Mouse (Mus musculus): ENCODE measurements around the gene Shc2. TPM values are rescaled to one million over a fixed set of nuclear protein-coding genes. Genes with fewer than 3 reads are reported as not detected.

Gene Shc2
- polyA plus RNA-seq, 1 experiment from 2014 or later, result 1.2 TPM

DNA sequence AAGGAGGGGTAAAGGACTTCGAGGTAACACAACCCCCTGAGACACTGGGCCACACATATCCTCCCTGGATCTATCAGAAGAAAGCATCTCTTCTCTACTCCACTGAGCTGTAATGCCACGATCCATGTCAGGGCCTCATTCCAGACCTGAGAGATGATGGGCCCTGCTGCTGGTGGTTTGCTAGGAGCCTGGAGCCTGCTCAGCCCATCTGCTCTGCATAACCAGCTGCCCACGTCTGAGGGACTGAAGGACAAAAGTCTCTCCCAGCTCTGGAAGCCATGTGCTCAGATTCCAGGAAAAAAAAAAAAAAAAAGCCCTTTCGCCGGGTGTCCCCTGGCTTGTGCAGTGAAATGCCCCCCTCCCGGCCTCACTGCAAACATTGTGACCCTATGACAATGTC lies 62.0 kb downstream of the Shc2 start:
- no peak overlapping the region for H3K9ac ChIP-seq
- WGBS (ENCODE audit: insufficient replicate concordance), result 63% methylated on average over 6 of the region's 6 CpGs
- H3K4me3 ChIP-seq, result no peak overlapping the region
- no peaks in the 10 kb centered on the region for H3K9me3 ChIP-seq (replicated peaks)
- H3K4me2 ChIP-seq, result no peak overlapping the region
- H3K4me1 ChIP-seq, result no peaks in the 10 kb centered on the region
- H3K27ac ChIP-seq, result no peak overlapping the region
- no peaks in the 10 kb centered on the region for H3K36me3 ChIP-seq
- ATAC-seq, result no peak
- peaks cover 18% of the 10 kb centered on the region for H3K27me3 ChIP-seq (replicated peaks)

DNA sequence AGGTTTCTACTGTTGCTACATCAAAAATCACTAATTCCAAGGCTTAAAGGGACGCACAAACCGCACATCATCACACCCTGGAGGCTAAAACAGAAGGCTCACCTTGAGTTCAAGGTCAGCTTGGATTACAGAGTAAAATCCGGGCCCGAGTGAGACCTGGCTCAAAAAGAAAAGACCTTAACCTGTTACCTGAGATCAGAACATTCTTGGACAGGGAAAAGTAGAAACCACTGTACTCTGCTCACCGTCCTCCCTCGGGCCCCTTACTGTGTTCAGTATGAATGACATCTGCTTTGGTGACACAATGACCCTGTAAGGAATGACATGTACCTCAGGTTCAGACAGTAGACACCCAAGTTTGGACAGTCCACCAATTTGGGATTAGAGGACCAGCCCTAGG lies 62.9 kb downstream of the Shc2 start:
- no peak for ATAC-seq
- H3K9ac ChIP-seq, result no peak overlapping the region
- peaks cover 16% of the 10 kb centered on the region for H3K27me3 ChIP-seq (replicated peaks)
- H3K9me3 ChIP-seq (replicated peaks), result no peaks in the 10 kb centered on the region
- WGBS (ENCODE audit: insufficient replicate concordance), result 68% methylated on average over 6 of the region's 6 CpGs
- H3K36me3 ChIP-seq, result no peaks in the 10 kb centered on the region
- H3K4me1 ChIP-seq, result no peaks in the 10 kb centered on the region
- no peak overlapping the region for H3K27ac ChIP-seq
- no peak overlapping the region for H3K4me3 ChIP-seq
- no peak overlapping the region for H3K4me2 ChIP-seq

DNA sequence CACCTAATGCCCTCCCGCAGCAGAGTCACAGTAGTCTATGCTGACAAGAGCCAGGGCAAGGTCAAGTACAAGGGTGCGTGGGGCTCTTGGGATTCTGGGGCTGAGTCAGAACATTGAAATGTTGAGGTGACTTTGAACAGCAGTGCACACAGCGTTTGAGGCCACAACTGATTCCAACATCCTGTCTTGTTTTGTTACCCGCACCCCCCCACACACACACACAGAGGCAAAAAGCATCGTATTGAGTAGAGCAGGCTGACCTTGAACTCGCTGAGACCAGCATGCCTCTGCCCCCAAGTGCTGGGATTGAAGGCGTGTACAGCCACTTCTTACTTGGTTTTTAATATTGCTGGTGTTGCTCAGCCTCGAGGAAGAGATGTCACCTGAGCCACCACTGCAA lies 63.4 kb downstream of the Shc2 start:
- Histone ChIP-seq H3K36me3 (no peaks in the 10 kb centered on the region), H3K27me3 (replicated peaks) (peaks cover 11% of the 10 kb centered on the region; the same call in 1 of the 2 replicates), H3K4me2 (no peak overlapping the region), H3K27ac (no peak overlapping the region), H3K4me1 (no peaks in the 10 kb centered on the region), H3K9me3 (replicated peaks) (no peaks in the 10 kb centered on the region), H3K9ac (no peak overlapping the region), H3K4me3 (no peak overlapping the region)
- no peak for ATAC-seq
- whole genome bisulfite sequencing (ENCODE audit: insufficient replicate concordance), result 60% methylated on average over 8 of the region's 8 CpGs

DNA sequence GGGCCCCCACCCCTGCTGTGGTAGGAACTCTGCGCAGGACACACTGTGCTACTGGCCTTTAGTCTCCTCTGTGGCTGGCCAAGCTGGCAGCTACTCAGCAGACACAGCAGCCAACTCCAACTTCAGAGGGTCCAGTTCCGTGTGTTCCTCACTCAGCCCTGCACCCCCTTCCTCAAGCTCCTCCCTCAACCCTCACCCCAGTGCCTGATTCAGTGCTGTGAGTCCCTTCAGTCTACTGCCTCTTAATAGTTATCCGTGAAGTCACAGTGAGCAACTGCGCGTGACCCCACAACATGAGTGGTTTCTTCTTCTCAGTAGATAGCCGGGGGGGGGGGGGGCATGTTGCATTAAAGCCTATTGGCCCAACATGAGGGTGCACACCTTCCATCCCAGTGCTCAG lies 64.1 kb downstream of the Shc2 start:
- 71% methylated on average over 6 of the region's 6 CpGs for WGBS (ENCODE audit: insufficient replicate concordance)
- Histone ChIP-seq H3K27me3 (replicated peaks) (0 out of 2 replicates have a peak, but pooled peaks cover 6% of the 10 kb centered on the region), H3K9me3 (replicated peaks) (no peaks in the 10 kb centered on the region), H3K4me2 (no peak overlapping the region), H3K27ac (no peak overlapping the region), H3K4me3 (no peak overlapping the region), H3K4me1 (no peaks in the 10 kb centered on the region), H3K36me3 (no peaks in the 10 kb centered on the region), H3K9ac (no peak overlapping the region)
- ATAC-seq, result no peak

DNA sequence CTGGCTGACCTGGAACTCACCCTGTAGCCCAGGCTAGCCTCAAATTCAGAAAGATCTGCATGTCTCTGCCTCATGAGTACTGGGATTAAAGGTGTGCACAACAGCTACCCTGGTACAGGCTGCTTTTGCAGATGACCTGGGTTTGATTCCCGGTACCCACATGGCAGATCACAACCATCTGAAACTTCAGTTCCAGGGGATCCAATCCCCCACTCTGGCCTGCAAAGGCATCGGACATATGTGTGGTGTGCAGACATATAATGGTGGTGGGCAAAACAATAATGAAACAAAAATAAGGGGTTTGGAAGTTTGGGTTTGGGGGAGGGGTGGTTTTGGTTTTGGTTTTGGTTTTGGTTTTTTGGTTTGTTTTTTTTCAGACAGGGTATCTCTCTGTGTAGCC lies 66.4 kb downstream of the Shc2 start:
- ATAC-seq, result no peak
- Histone ChIP-seq H3K9me3 (replicated peaks) (no peaks in the 10 kb centered on the region), H3K27me3 (replicated peaks) (no peaks in the 10 kb centered on the region), H3K4me2 (no peak overlapping the region), H3K36me3 (no peaks in the 10 kb centered on the region), H3K4me3 (no peak overlapping the region), H3K27ac (no peak overlapping the region), H3K4me1 (no peaks in the 10 kb centered on the region), H3K9ac (no peak overlapping the region)
- WGBS (ENCODE audit: insufficient replicate concordance), result 70% methylated on average over 2 of the region's 2 CpGs

DNA sequence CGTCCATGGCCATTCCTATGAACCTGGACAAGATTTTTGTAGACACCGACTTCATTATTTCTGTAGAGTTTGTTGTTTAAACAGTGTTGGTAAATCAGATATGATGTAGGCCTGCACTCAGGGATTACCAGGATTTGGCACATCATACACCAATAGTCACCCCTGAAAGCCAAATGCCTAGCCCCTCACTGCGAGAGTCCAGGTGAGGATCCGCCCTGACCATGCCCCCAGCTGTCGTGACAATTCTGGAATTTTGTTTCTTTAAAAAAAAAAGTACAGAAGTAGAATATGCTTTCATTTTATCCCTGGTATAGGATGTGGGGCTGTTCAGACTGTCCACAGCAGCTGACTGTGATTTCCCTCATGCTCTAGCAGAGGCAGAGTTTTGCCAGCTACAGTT lies 67.8 kb downstream of the Shc2 start:
- ATAC-seq, result no peak
- no peaks in the 10 kb centered on the region for H3K36me3 ChIP-seq
- no peaks in the 10 kb centered on the region for H3K4me1 ChIP-seq
- H3K9me3 ChIP-seq (replicated peaks), result no peaks in the 10 kb centered on the region
- H3K4me2 ChIP-seq, result no peak overlapping the region
- H3K27ac ChIP-seq, result no peak overlapping the region
- 68% methylated on average over 5 of the region's 5 CpGs for WGBS (ENCODE audit: insufficient replicate concordance)
- no peak overlapping the region for H3K4me3 ChIP-seq
- no peaks in the 10 kb centered on the region for H3K27me3 ChIP-seq (replicated peaks)
- no peak overlapping the region for H3K9ac ChIP-seq

Other genes starting within 250 kb of the Shc2 start
- gene Vmn2r83, start 169.2 kb downstream of the Shc2 start, polyA plus RNA-seq (2016; fragmentation: Nextera tagmentation; extraction: Ambion mirVana), result not detected in 2 replicates
- 18.0 and 19.9 TPM in 2 replicates for gene Plpp2, start 104.1 kb downstream of the Shc2 start, polyA plus RNA-seq (2016; fragmentation: Nextera tagmentation; extraction: Ambion mirVana)
- gene Mier2, start 82.7 kb downstream of the Shc2 start, polyA plus RNA-seq (2016; fragmentation: Nextera tagmentation; extraction: Ambion mirVana), result 20.1 and 20.5 TPM in 2 replicates
- gene Theg, start 50.6 kb downstream of the Shc2 start, polyA plus RNA-seq (2016; fragmentation: Nextera tagmentation; extraction: Ambion mirVana), result not detected in 2 replicates
- not detected in 2 replicates for gene C2cd4c, start 23.9 kb downstream of the Shc2 start, polyA plus RNA-seq (2016; fragmentation: Nextera tagmentation; extraction: Ambion mirVana)
- not detected in 2 replicates for gene Odf3l2, start 7.8 kb upstream of the Shc2 start, polyA plus RNA-seq (2016; fragmentation: Nextera tagmentation; extraction: Ambion mirVana)
- gene Madcam1, start 26.6 kb upstream of the Shc2 start, polyA plus RNA-seq (2016; fragmentation: Nextera tagmentation; extraction: Ambion mirVana), result 0.32 and 0.54 TPM in 2 replicates
- 30.4 and 34.2 TPM in 2 replicates for gene Tpgs1, start 31.5 kb upstream of the Shc2 start, polyA plus RNA-seq (2016; fragmentation: Nextera tagmentation; extraction: Ambion mirVana)
- 188 and 196 TPM in 2 replicates for gene Cdc34, start 44.3 kb upstream of the Shc2 start, polyA plus RNA-seq (2016; fragmentation: Nextera tagmentation; extraction: Ambion mirVana)
- gene Gzmm, start 51.1 kb upstream of the Shc2 start, polyA plus RNA-seq (2016; fragmentation: Nextera tagmentation; extraction: Ambion mirVana), result 0.26 and 0.41 TPM in 2 replicates
- gene Bsg, start 66.6 kb upstream of the Shc2 start, polyA plus RNA-seq (2016; fragmentation: Nextera tagmentation; extraction: Ambion mirVana), result 1,008 and 1,045 TPM in 2 replicates
- gene Hcn2, start 78.7 kb upstream of the Shc2 start, polyA plus RNA-seq (2016; fragmentation: Nextera tagmentation; extraction: Ambion mirVana), result 0.11 TPM in 1 of 2 replicates, not detected in the other
- gene Polrmt, start 108.7 kb upstream of the Shc2 start, polyA plus RNA-seq (2016; fragmentation: Nextera tagmentation; extraction: Ambion mirVana), result 28.3 and 30.1 TPM in 2 replicates
- 0.11 and 0.13 TPM in 2 replicates for gene Fgf22, start 117.2 kb upstream of the Shc2 start, polyA plus RNA-seq (2016; fragmentation: Nextera tagmentation; extraction: Ambion mirVana)
- 79.6 and 80.4 TPM in 2 replicates for gene Rnf126, start 129.0 kb upstream of the Shc2 start, polyA plus RNA-seq (2016; fragmentation: Nextera tagmentation; extraction: Ambion mirVana)
- 0.80 and 0.98 TPM in 2 replicates for gene Fstl3, start 139.4 kb upstream of the Shc2 start, polyA plus RNA-seq (2016; fragmentation: Nextera tagmentation; extraction: Ambion mirVana)
- 1.4 and 2.2 TPM in 2 replicates for gene Prss57, start 153.0 kb upstream of the Shc2 start, polyA plus RNA-seq (2016; fragmentation: Nextera tagmentation; extraction: Ambion mirVana)
- gene Palm, start 155.7 kb upstream of the Shc2 start, polyA plus RNA-seq (2016; fragmentation: Nextera tagmentation; extraction: Ambion mirVana), result 12.4 and 13.2 TPM in 2 replicates
- gene Misp, start 183.1 kb upstream of the Shc2 start, polyA plus RNA-seq (2016; fragmentation: Nextera tagmentation; extraction: Ambion mirVana), result 0.49 and 0.54 TPM in 2 replicates
- 207 and 211 TPM in 2 replicates for gene Ptbp1, start 216.5 kb upstream of the Shc2 start, polyA plus RNA-seq (2016; fragmentation: Nextera tagmentation; extraction: Ambion mirVana)
- 38.4 and 38.6 TPM in 2 replicates for gene Prtn3, start 236.6 kb upstream of the Shc2 start, polyA plus RNA-seq (2016; fragmentation: Nextera tagmentation; extraction: Ambion mirVana)
- 8.2 and 10.0 TPM in 2 replicates for gene Plppr3, start 236.7 kb upstream of the Shc2 start, polyA plus RNA-seq (2016; fragmentation: Nextera tagmentation; extraction: Ambion mirVana)
- gene Elane, start 248.3 kb upstream of the Shc2 start, polyA plus RNA-seq (2016; fragmentation: Nextera tagmentation; extraction: Ambion mirVana), result 12.1 and 15.4 TPM in 2 replicates

Measured in liver, embryonic 12.5 days (tissue).